Comparison of ENCODE assay signal across 8 mouse cellular contexts in the genomic region with DNA sequence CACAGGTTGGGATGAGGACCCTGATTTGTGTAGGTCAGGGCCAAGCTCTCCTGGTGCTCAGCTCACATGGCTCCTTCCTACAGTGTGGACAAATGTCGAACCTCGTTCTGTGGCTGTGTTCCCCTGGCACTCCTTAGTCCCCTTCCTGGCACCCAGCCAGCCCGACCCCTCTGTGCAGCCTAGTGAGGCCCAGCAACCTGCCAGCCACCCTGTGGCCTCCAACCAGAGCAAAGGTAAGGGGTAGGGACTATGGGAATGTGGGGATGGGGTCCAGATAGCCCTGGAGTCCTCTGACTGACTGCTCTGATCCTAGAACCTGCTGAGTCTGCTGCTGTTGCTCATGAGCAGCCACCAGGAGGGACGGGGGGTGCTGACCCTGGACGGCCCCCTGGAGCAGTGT. TPM values are rescaled to one million over a fixed set of nuclear protein-coding genes. Genes with fewer than 3 reads are reported as not detected.
DNase-seq lines count a peak whose midpoint lies in the region; ATAC-seq and TF ChIP-seq lines count a peak whose summit lies in the region.

No protein-coding gene starts in this region.

- 0 out of 2 replicates have a peak overlapping the region, but pooled peaks have one; percentile 32 for H3K9ac ChIP-seq in lung, embryonic 16.5 days (ENCODE audit: low read length)
- peak overlapping the region; percentile 86 for H3K9ac ChIP-seq in hindbrain, embryonic 13.5 days

- H3K9me3 ChIP-seq in lung, embryonic 16.5 days (ENCODE audit: control insufficient read depth, low read length) = no peaks in the 10 kb centered on the region
- H3K9me3 ChIP-seq in hindbrain, embryonic 13.5 days = no peaks in the 10 kb centered on the region

- peaks cover 29% of the 10 kb centered on the region for H3K4me1 ChIP-seq in cerebellum, adult 2 months (ENCODE audit: control insufficient read depth, insufficient read depth, low read length)
- H3K4me1 ChIP-seq in lung, embryonic 16.5 days (replicated peaks; ENCODE audit: control insufficient read depth, insufficient read depth, low read length) = peaks cover 37% of the 10 kb centered on the region
- H3K4me1 ChIP-seq in hindbrain, embryonic 13.5 days (replicated peaks) = peaks cover 57% of the 10 kb centered on the region

- DNase-seq in cerebellum, adult 2 months = peak; percentile 48 to 50
- no peak for DNase-seq in cerebellum, adult 8-10 months
- no peak for DNase-seq in lung, adult 18-20 months
- DNase-seq in Muller cell, postnatal 12 days (ENCODE audit: inconsistent ontology term) = no peak
- no peak for DNase-seq in thymus, postnatal 4 days

- 30% methylated on average over 5 of the region's 5 CpGs for WGBS in cerebellum, adult 2 months
- 59% methylated on average over 5 of the region's 5 CpGs for WGBS in lung, embryonic 16.5 days
- WGBS in hindbrain, embryonic 13.5 days = 57% methylated on average over 5 of the region's 5 CpGs

- no peak overlapping the region for H3ac ChIP-seq in myocyte (ENCODE audit: control insufficient read depth, insufficient read length)

- no peak for ATAC-seq in lung, embryonic 16.5 days (ENCODE audit: low read depth)
- no peak for ATAC-seq in hindbrain, embryonic 13.5 days (ENCODE audit: low FRiP score)

- peaks cover 49% of the 10 kb centered on the region for H3K36me3 ChIP-seq in lung, embryonic 16.5 days (ENCODE audit: control insufficient read depth, insufficient read depth, low read length)
- peaks cover 52% of the 10 kb centered on the region for H3K36me3 ChIP-seq in hindbrain, embryonic 13.5 days
- H3K36me3 ChIP-seq in myocyte (ENCODE audit: control insufficient read depth, insufficient read depth) = peaks cover 13% of the 10 kb centered on the region

- H3K4me2 ChIP-seq in lung, embryonic 16.5 days (ENCODE audit: low read depth, low read length) = no peak overlapping the region
- H3K4me2 ChIP-seq in hindbrain, embryonic 13.5 days = peak overlapping the region; percentile 92
- H3K4me2 ChIP-seq in myocyte (ENCODE audit: low read depth) = no peak overlapping the region

- H3K4me3 ChIP-seq in cerebellum, adult 2 months (replicated peaks; ENCODE audit: insufficient read depth, low read depth, low read length) = no peak overlapping the region
- no peak overlapping the region for H3K4me3 ChIP-seq in lung, embryonic 16.5 days (ENCODE audit: low read length)
- H3K4me3 ChIP-seq in hindbrain, embryonic 13.5 days = peak overlapping the region; percentile 69
- H3K4me3 ChIP-seq in myocyte = no peak overlapping the region

- TF ChIP-seq CTCF in cerebellum, adult 2 months (IDR thresholded peaks at IDR 0.05; ENCODE audit: borderline replicate concordance, insufficient read depth, low read depth, low read length) = no peak

- H3K27me3 ChIP-seq in cerebellum, adult 2 months (ENCODE audit: control insufficient read depth, insufficient read depth, low read length) = no peaks in the 10 kb centered on the region
- H3K27me3 ChIP-seq in lung, embryonic 16.5 days (ENCODE audit: control insufficient read depth, insufficient read depth, low read depth, low read length) = no peaks in the 10 kb centered on the region
- H3K27me3 ChIP-seq in hindbrain, embryonic 13.5 days = no peaks in the 10 kb centered on the region
- no peaks in the 10 kb centered on the region for H3K27me3 ChIP-seq in myocyte (ENCODE audit: control insufficient read depth, insufficient read depth, insufficient read length)

- no peak for TF ChIP-seq POLR2A in cerebellum, adult 2 months (IDR thresholded peaks at IDR 0.05; ENCODE audit: borderline replicate concordance, insufficient read depth, low read length)
- TF ChIP-seq POLR2A in myocyte (IDR thresholded peaks at IDR 0.05; ENCODE audit: insufficient read length, low read depth) = no peak

- H3K79me2 ChIP-seq in myocyte (ENCODE audit: control insufficient read depth, insufficient read depth) = peaks cover 21% of the 10 kb centered on the region

- H3K27ac ChIP-seq in cerebellum, adult 2 months (ENCODE audit: insufficient read depth, low read length) = peak overlapping the region; percentile 31
- no peak overlapping the region for H3K27ac ChIP-seq in lung, embryonic 16.5 days (ENCODE audit: low read length)
- H3K27ac ChIP-seq in hindbrain, embryonic 13.5 days = peak overlapping the region; percentile 60; the same call in 1 of the 2 replicates

TF ChIP-seq in myocyte, 11 proteins besides CTCF, POLR2A, EP300 and RAD21:
- TF ChIP-seq MYOD1 (IDR thresholded peaks at IDR 0.05; ENCODE audit: control insufficient read depth in 1 of 3, insufficient read length in 2 of 3, low read depth in 2 of 3) (no peak), MAX (IDR thresholded peaks at IDR 0.05; ENCODE audit: low read depth) (no peak), POLR2AphosphoS2 (IDR thresholded peaks at IDR 0.05; ENCODE audit: insufficient read length, low read depth) (peak; percentile 20), TCF12 (IDR thresholded peaks at IDR 0.05; ENCODE audit: insufficient read depth, poor library complexity, severe bottlenecking) (no peak), USF1 (IDR thresholded peaks at IDR 0.05; ENCODE audit: low read depth) (no peak), MYOG (IDR thresholded peaks at IDR 0.05; ENCODE audit: control insufficient read depth in 1 of 3, insufficient read depth in 1 of 3, insufficient read length in 2 of 3, low read depth in 2 of 3) (no peak), CEBPB (IDR thresholded peaks at IDR 0.05; ENCODE audit: insufficient read depth, poor library complexity, severe bottlenecking) (no peak)

RNA-seq across cellular contexts. Expression of a gene that starts 13.0 kb away (rescaled TPM):
- 41.9 and 42.6 TPM in 2 replicates for polyA plus RNA-seq in cerebellum, adult 2 months (2012; rRNA removed)
- 170 and 173 TPM in 2 replicates for polyA plus RNA-seq in lung, embryonic 16.5 days (2015; fragmentation: Nextera tagmentation; extraction: Ambion mirVana)
- polyA plus RNA-seq in hindbrain, embryonic 13.5 days (2015; fragmentation: Nextera tagmentation; extraction: Ambion mirVana) = 619 and 632 TPM in 2 replicates
- polyA plus RNA-seq in myocyte (2012; fragmentation: generic; extraction: Trizol) = 54.0 TPM

RNA-seq across cellular contexts. Expression of a gene that starts 16.4 kb away (rescaled TPM):
- 0.16 and 0.20 TPM in 2 replicates for polyA plus RNA-seq in cerebellum, adult 2 months (2012; rRNA removed)
- polyA plus RNA-seq in lung, embryonic 16.5 days (2015; fragmentation: Nextera tagmentation; extraction: Ambion mirVana) = 0.13 TPM in 1 of 2 replicates, not detected in the other
- 2.3 TPM in 2 replicates for polyA plus RNA-seq in hindbrain, embryonic 13.5 days (2015; fragmentation: Nextera tagmentation; extraction: Ambion mirVana)
- not detected for polyA plus RNA-seq in myocyte (2012; fragmentation: generic; extraction: Trizol)

RNA-seq across cellular contexts. Expression of a gene that starts 17.3 kb away (rescaled TPM):
- 121 and 124 TPM in 2 replicates for polyA plus RNA-seq in cerebellum, adult 2 months (2012; rRNA removed)
- 23.5 and 28.9 TPM in 2 replicates for polyA plus RNA-seq in lung, embryonic 16.5 days (2015; fragmentation: Nextera tagmentation; extraction: Ambion mirVana)
- polyA plus RNA-seq in hindbrain, embryonic 13.5 days (2015; fragmentation: Nextera tagmentation; extraction: Ambion mirVana) = 36.9 and 42.4 TPM in 2 replicates
- 65.8 TPM for polyA plus RNA-seq in myocyte (2012; fragmentation: generic; extraction: Trizol)

RNA-seq across cellular contexts. Expression of a gene that starts 21.1 kb away (rescaled TPM):
- polyA plus RNA-seq in cerebellum, adult 2 months (2012; rRNA removed) = 226 and 246 TPM in 2 replicates
- 0.14 and 0.49 TPM in 2 replicates for polyA plus RNA-seq in lung, embryonic 16.5 days (2015; fragmentation: Nextera tagmentation; extraction: Ambion mirVana)
- polyA plus RNA-seq in hindbrain, embryonic 13.5 days (2015; fragmentation: Nextera tagmentation; extraction: Ambion mirVana) = 49.5 and 50.6 TPM in 2 replicates
- 0.02 TPM for polyA plus RNA-seq in myocyte (2012; fragmentation: generic; extraction: Trizol)

RNA-seq across cellular contexts. Expression of a gene that starts 32.2 kb away (rescaled TPM):
- 76.8 and 77.8 TPM in 2 replicates for polyA plus RNA-seq in cerebellum, adult 2 months (2012; rRNA removed)
- 11.8 and 12.1 TPM in 2 replicates for polyA plus RNA-seq in lung, embryonic 16.5 days (2015; fragmentation: Nextera tagmentation; extraction: Ambion mirVana)
- polyA plus RNA-seq in hindbrain, embryonic 13.5 days (2015; fragmentation: Nextera tagmentation; extraction: Ambion mirVana) = 18.7 and 20.4 TPM in 2 replicates
- 41.0 TPM for polyA plus RNA-seq in myocyte (2012; fragmentation: generic; extraction: Trizol)

Comparison
In these comparisons a context has a peak if more than half of its experiments do, and no peak if none do; other contexts are left out.
1. DNase-seq: peak in cerebellum, adult 2 months (2 of 2); none in cerebellum, adult 8-10 months (single experiment), lung, adult 18-20 months (0 of 2), Muller cell, postnatal 12 days (single experiment) and thymus, postnatal 4 days (single experiment).